Mouse (Mus musculus) left cerebral cortex, postnatal 4 days (tissue): ENCODE measurements at regions not wholly inside any gene's neighbourhood (a gene's known extent, or its start where the extent isn't known, plus 50 kb on each side); places are given as distances from the start of the nearest gene placed in this dataset.

ENCODE experiments used
- DNase-seq: peaks from one replicate; pipeline ENCODE4 v3.0.0-alpha.2; 2022
- intact Hi-C: fragments of 180-260 bp; cut with DNase I; formaldehyde crosslinking; loops from one replicate; pipeline ENCODE4 v1.15.1; 2025

- no peak for DNase-seq
Observed at GRCm38 (mm10) chr5:50570701-50571100, 511.9 kb upstream of the Adgra3 start.

GRCm38 (mm10) chr5:50551125-50551524 lies 492.3 kb upstream of the Adgra3 start:
- no peak for DNase-seq

More at GRCm38 (mm10) chr5:50570701-50571100, 511.9 kb upstream of the Adgra3 start:
- intact Hi-C loops: no loop called here

GRCm38 (mm10) chr5:50512539-50512938 lies 453.7 kb upstream of the Adgra3 start:
- intact Hi-C loops: no loop called here
- DNase-seq: no peak

More at GRCm38 (mm10) chr5:50551125-50551524, 492.3 kb upstream of the Adgra3 start:
- intact Hi-C loops: no loop called here

- intact Hi-C loops: no loop called here
- peak; percentile 35 for DNase-seq
Observed at GRCm38 (mm10) chr5:50509696-50510421, 451.1 kb upstream of the Adgra3 start.

GRCm38 (mm10) chr5:50490223-50490622 lies 431.4 kb upstream of the Adgra3 start:
- no peak for DNase-seq
- intact Hi-C loops: no loop called here

DNA sequence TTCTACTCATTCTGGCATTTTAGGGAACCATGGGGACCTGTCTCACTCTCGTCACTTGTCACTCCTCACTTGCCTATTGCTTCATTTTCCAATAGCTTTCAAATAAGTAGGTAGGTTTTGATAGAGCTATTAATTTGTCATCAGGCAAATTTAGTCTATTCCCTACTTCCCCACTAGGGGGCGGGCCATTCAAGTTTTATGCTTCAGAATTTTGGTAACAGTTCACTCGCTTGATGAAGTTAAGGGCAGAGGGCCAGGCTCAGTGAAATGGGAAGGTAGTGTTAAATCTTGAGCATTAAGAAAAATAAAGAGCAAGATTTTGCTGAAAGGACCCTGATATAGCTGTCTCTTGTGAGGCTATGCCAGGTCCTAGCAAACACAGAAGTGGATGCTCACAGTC lies 418.2 kb upstream of the Adgra3 start:
- peak; percentile 73 for DNase-seq
- intact Hi-C loops: loop anchor here (10.0 kb wide), 1 partner anchor 218 kb away; no protein-coding TSS in a partner anchor

DNA sequence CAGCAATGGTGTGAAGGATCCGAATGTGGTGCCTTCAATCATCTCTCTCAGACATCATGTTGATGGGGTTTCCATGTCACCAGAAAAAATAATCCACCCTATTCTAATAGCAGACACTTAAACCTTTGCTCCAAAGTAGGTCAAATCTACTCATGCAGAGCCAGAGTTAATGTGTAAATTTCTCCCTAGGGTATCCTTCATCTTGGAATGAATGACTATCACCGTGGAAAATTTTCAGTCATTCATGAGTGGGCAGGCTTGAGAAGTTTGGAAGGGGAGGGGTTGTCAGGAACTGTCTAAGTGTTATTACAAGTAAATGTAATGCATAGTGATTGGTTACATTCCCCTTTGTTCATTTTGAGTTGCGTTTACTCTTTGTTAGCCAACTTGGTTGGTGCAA lies 402.7 kb upstream of the Adgra3 start:
- DNase-seq: no peak
- intact Hi-C loops: no loop called here

- peak; percentile 96 for DNase-seq
- intact Hi-C loops: no loop called here
Observed at GRCm38 (mm10) chr5:50457621-50458020, 398.8 kb upstream of the Adgra3 start.

DNA sequence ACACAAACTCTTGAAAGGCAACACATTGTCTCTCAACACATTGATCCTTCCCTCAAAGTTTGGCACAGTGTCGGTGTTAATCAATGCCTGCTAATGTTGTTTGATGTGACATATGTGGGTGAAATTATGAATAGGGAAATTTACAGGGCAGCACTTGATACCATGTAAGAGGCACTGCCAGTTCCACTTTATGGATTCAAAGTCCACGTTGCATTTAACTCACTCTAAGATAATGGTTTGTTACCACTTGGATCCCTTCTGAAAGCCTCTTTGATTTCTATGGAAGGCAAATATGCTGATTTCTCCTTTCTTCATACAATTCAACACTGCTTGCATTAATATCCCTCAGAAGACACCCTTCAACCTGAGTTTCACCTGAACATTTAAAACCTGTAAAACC lies 395.6 kb upstream of the Adgra3 start:
- intact Hi-C loops: no loop called here
- no peak for DNase-seq

GRCm38 (mm10) chr5:50406923-50407322 lies 348.1 kb upstream of the Adgra3 start:
- intact Hi-C loops: no loop called here
- no peak for DNase-seq

- DNase-seq: no peak
- intact Hi-C loops: no loop called here
Observed at GRCm38 (mm10) chr5:50406520-50406919, 347.7 kb upstream of the Adgra3 start.
